Mouse (Mus musculus) embryo, embryonic 11.5 days (tissue): ENCODE data around the gene Ankrd11.

Experiments used
- DNase-seq: peaks from one replicate; pipeline ENCODE4 v3.0.0-alpha.2; 2012; ENCODE audit warnings: low read depth, low spot score

Gene Ankrd11

GRCm38 (mm10) chr8:122962046-122962445, 80.0 kb downstream of the Ankrd11 start:
- DNase-seq: no peak

- DNase-seq: no peak
Measured at GRCm38 (mm10) chr8:122961458-122961857, 80.6 kb downstream of the Ankrd11 start.

GRCm38 (mm10) chr8:122960932-122961331, 81.1 kb downstream of the Ankrd11 start:
- DNase-seq: no peak

- DNase-seq: no peak
Measured at GRCm38 (mm10) chr8:122960323-122960722, 81.8 kb downstream of the Ankrd11 start.

GRCm38 (mm10) chr8:122955997-122956396, 86.1 kb downstream of the Ankrd11 start:
- no peak for DNase-seq

GRCm38 (mm10) chr8:122955195-122955594, 86.9 kb downstream of the Ankrd11 start:
- no peak for DNase-seq

GRCm38 (mm10) chr8:122954090-122954799, 87.8 kb downstream of the Ankrd11 start:
- DNase-seq: no peak

GRCm38 (mm10) chr8:122953028-122953427, 89.0 kb downstream of the Ankrd11 start:
- no peak for DNase-seq

GRCm38 (mm10) chr8:122951456-122951855, 90.6 kb downstream of the Ankrd11 start:
- no peak for DNase-seq

- no peak for DNase-seq
Measured at GRCm38 (mm10) chr8:122949701-122950100, 92.4 kb downstream of the Ankrd11 start.

GRCm38 (mm10) chr8:122945775-122946174, 96.3 kb downstream of the Ankrd11 start:
- DNase-seq: no peak

GRCm38 (mm10) chr8:122942803-122943713, 99.0 kb downstream of the Ankrd11 start:
- no peak for DNase-seq

GRCm38 (mm10) chr8:122938591-122938990, 103.5 kb downstream of the Ankrd11 start:
- no peak for DNase-seq

- no peak for DNase-seq
Measured at GRCm38 (mm10) chr8:122938170-122938569, 103.9 kb downstream of the Ankrd11 start.

GRCm38 (mm10) chr8:122937545-122938053, 104.5 kb downstream of the Ankrd11 start:
- no peak for DNase-seq

GRCm38 (mm10) chr8:122935912-122936311, 106.2 kb downstream of the Ankrd11 start:
- no peak for DNase-seq

GRCm38 (mm10) chr8:122935118-122935517, 107.0 kb downstream of the Ankrd11 start:
- DNase-seq: no peak

GRCm38 (mm10) chr8:122933973-122934372, 108.1 kb downstream of the Ankrd11 start:
- DNase-seq: no peak

- DNase-seq: no peak
Measured at GRCm38 (mm10) chr8:122932561-122932959, 109.5 kb downstream of the Ankrd11 start.

- DNase-seq: no peak
Measured at GRCm38 (mm10) chr8:122931834-122932560, 110.1 kb downstream of the Ankrd11 start.

- DNase-seq: no peak
Measured at GRCm38 (mm10) chr8:122928631-122929224, 113.3 kb downstream of the Ankrd11 start.
